Mouse (Mus musculus) cerebellum, adult 9-11 months (tissue): Measurements from ENCODE around the gene Gm42742.

Experiments used
- DNase-seq: peaks from one replicate; pipeline ENCODE4 v3.0.0; 2022

The Gm42742 gene

DNA sequence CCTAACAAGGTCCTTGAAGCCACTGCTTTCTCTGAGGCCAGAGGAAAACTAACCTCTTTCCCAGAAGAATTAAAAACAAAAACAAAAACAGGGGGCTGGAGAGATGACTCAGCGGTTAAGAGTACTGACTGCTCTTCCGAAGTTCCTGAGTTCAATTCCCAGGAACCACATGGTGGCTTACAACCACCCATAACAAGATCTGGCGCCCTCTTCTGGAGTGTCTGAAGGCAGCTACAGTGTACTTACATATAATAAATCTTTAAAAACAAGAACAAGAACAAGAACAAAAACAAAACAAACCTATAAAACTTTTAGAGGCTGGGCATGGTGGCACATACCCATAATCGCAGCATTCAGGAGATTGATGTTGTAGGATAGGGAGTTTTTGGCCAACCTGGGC is 24.4 kb downstream of the Gm42742 start:
- DNase-seq, result no peak

GRCm38 (mm10) chr7:126988816-126989215 is 32.1 kb downstream of the Gm42742 start:
- no peak for DNase-seq

DNA sequence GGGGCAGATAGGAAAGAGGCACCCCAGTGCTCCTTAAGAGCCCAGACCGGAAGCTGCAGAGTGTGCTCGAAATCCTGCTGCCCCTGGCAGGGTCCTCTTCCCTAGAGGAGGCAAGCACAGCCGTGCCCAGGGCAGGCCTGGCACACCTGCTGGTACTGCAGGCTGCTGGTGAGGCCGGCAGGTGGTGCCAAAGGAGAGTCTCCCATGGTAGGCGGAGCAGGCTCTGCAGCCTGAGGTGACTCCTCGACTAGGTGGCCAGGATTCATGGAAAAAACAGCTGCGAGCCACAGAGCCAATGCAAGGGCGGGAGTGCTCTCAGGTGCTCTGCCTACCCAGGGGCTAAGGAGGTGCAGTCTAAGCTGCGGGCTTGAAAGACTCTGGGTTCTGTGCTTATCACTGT is 34.6 kb downstream of the Gm42742 start:
- peak; percentile 88 for DNase-seq

- DNase-seq, result peak; percentile 36
Measured at GRCm38 (mm10) chr7:126984667-126985444, 36.0 kb downstream of the Gm42742 start.

DNA sequence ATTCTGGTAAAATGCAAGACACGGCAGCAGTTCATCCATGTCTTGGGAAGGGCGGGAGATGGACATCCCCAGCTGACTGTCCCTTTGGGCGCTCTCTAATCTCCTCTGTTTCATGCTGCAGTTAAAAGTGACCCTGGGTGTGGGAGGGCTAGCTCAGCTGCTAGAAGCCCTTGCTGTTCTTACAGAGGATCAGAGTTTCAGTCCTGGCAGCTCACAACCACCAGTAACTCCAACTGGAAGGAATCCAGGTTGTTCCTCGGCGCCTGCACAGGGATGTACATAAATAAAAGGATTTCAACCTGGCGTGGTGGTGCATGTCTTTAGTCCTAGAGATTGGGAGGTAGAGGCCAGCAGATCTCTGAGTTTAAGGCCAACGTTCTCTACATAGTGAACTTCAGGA is 37.8 kb downstream of the Gm42742 start:
- DNase-seq, result peak; percentile 32

- DNase-seq, result no peak
Measured at GRCm38 (mm10) chr7:126982054-126982453, 38.8 kb downstream of the Gm42742 start.

GRCm38 (mm10) chr7:126981601-126982000 is 39.3 kb downstream of the Gm42742 start:
- DNase-seq, result peak; percentile 23

DNA sequence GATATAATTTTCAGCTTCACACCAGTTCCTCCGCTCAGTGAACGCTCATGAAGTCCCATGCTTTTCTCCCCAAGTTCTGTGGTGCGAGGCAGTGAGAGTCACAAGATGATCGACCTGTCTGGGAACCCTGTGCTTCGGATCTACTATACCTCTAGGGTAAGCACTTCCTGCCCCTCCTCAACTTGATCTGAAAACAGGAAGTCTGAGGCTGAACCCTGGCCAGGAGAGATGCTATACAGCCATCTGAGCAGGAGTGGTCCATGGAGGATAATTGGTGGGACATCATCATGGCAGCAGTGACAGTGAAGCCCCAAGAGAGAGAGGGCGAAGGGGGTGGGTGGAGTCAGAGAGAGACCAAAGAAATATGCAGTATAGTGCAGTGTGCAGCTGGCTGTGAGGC is 42.1 kb downstream of the Gm42742 start:
- peak; percentile 31 for DNase-seq

DNA sequence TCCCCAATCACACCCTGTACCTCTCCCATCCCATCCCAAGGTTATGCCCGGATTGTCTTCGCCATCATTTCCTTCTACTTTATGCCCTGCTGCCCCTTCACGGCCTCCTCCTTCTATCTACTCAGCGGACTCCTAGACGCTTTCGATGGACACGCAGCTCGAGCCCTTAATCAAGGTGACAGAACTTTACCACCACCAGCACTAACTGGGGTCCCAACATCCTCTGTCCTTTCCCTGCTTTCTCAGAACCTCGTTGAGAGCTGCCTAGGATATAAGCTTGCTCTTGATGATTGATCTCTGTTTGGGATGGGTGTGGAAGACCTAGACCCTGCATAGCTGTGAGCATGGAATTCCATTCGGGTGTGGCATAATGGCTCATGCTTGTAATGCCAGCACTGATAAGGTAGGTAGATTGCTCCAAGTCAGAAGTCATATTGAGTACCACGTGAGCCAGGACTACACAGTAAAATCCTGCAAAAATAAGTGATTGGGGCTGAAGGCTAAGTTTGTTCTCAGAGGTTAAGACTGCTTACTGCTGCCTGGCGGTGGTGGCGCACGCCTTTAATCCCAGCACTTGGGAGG is 43.9 kb downstream of the Gm42742 start:
- DNase-seq, result no peak

DNA sequence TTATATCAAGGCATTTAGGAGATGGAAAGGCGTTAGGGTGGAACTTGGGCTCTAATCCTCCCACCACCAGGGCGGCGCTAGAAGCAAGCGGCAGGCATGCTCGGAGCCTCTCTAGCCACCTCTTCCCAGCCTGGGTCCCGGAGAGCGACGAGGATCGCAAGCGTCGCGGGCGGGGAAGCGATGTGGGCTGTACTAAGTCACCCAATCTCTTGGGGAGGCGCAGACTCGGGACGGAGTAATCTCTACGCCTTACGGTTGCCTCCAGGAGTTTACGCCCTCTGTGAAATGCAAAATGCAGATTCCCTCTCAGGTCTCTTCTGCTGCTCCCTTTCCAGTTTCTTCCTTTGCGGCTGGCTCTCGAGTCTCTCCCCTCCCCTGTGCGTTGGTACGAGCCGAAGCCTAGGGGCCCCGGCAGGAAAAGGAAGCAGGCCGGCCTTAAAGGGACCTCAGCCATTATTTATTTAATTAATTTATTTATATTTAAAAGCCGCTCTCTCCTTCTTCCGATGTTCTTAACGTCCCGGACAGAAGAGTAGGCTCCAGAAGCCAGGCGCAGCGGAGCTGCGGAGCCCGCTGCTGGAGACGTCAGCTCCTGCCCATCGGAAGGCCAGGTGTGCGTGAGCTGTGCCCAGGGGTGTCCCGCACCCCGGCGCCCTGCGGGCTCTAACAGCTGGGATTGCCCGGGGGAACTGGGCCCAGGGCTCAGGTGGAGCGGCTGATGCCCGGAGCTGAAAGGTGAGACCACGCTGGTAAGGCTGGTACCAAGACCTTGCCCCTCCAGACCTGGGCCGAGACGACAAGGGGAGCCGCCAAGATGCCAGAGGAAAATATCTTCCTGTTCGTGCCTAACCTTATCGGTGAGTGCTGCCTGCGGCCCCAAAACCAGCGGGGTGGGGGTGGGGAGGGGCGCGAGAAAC is 44.7 kb downstream of the Gm42742 start, which contains the start of gene Cdiptos:
TSS of gene Cdiptos (minus strand) at position 149 of the 917 bp plus-strand sequence.
- DNase-seq, result peak; percentile 96

GRCm38 (mm10) chr7:126975893-126975949 is 45.2 kb downstream of the Gm42742 start, which contains the start of gene Cdipt:
TSS of gene Cdipt (plus strand) at chr7:126975914.
- DNase-seq, result no peak

DNA sequence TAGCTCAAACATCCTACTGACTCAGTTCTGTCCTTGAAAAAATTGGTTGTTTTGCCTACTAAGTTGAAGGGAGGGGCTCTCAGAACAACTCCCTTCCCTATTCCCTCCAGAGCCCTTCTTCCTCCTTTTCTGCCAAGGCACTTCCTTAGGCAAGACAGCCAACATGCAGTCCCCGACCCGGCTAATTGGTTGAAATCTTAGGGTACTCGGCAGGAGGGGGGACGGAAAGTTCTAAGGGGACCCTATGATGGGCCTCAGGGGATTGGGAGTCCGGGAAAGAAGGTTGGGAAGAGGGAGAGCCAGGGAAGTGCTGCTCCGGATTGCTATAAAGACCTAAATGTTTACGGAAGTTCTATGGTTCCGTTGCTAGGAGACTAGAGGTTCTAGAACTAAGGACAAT is 45.4 kb downstream of the Gm42742 start:
- peak; percentile 69 for DNase-seq

DNA sequence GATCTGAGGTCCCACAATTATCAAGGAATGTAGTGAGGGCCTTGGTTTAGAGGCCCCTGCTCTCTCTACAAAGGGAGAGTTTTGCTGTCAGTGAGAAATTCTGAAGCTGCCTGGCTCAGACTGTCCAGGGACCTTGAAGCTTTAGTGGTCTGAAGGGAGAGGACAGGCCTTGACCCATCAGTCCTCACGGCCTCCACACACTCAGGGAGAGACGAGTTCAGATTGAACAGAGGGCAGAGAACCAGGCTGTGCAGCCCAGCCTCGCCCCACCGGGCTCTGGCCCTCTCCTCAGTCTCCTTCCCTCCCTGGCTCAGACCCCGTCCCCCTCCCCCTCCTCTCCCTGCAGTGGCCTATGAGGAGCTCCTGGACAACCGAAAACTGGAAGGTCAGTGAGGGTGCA is 53.5 kb downstream of the Gm42742 start:
- DNase-seq, result no peak

- DNase-seq, result peak; percentile 81
Measured at GRCm38 (mm10) chr7:126965568-126965967, 55.3 kb downstream of the Gm42742 start.
